Mouse (Mus musculus) midbrain, postnatal 0 days (tissue): ENCODE measurements around the gene Hlf. TPM values are rescaled to one million over a fixed set of nuclear protein-coding genes. Genes with fewer than 3 reads are reported as not detected.

Source experiments
- ATAC-seq: fragments of 200-750 bp; cut with Nextera tagmentation; 2 replicates; pipeline ENCODE4 v1.8.0; 2017; ENCODE audit warnings: moderate number of reproducible peaks, mild to moderate bottlenecking, moderate TSS enrichment, moderate library complexity; ENCODE audit not compliant: low FRiP score
- DNase-seq: peaks from one replicate; pipeline ENCODE4 v3.0.0-alpha.2; 2015; ENCODE audit warnings: low spot score
- H3K27ac ChIP-seq: fragments of 300-500 bp; sonication (generic); 2 replicates; pipeline ENCODE4 v1.5.1; 2014; ENCODE audit warnings: low read depth, mild to moderate bottlenecking, low read length, mixed read lengths
- H3K27me3 ChIP-seq: fragments of 300-500 bp; sonication (generic); 2 replicates; pipeline ENCODE4 v1.6.1; 2014; ENCODE audit warnings: low read length, control low read depth, mixed read lengths; ENCODE audit not compliant: insufficient read depth
- H3K36me3 ChIP-seq: fragments of 300-500 bp; sonication (generic); 2 replicates; pipeline ENCODE4 v1.6.1; 2014; ENCODE audit warnings: low read length, control low read depth, mixed read lengths; ENCODE audit not compliant: insufficient read depth
- H3K4me1 ChIP-seq: fragments of 300-500 bp; sonication (generic); 2 replicates; pipeline ENCODE4 v1.6.1; 2014; ENCODE audit warnings: mild to moderate bottlenecking, control low read depth, antibody characterized with exemption, low read length, mixed read lengths; ENCODE audit not compliant: insufficient read depth
- H3K4me2 ChIP-seq: fragments of 300-500 bp; sonication (generic); 2 replicates; pipeline ENCODE4 v1.6.1; 2014; ENCODE audit warnings: low read depth, mild to moderate bottlenecking, low read length, mixed read lengths; ENCODE audit not compliant: poor library complexity, severe bottlenecking
- H3K4me3 ChIP-seq: fragments of 300-500 bp; sonication (generic); 2 replicates; pipeline ENCODE4 v1.5.1; 2014; ENCODE audit warnings: low read depth, mild to moderate bottlenecking, low read length, moderate library complexity
- H3K9ac ChIP-seq: fragments of 300-500 bp; sonication (generic); replicated peaks from 2 replicates; pipeline ENCODE4 v1.6.1; 2014; ENCODE audit warnings: mild to moderate bottlenecking, low read length, moderate library complexity, mixed read lengths; ENCODE audit not compliant: poor library complexity, severe bottlenecking
- H3K9me3 ChIP-seq: fragments of 300-500 bp; sonication (generic); 2 replicates; pipeline ENCODE4 v1.6.1; 2016; ENCODE audit warnings: low read length, control low read depth
- CTCF ChIP-seq: IDR thresholded peaks from 2 replicates; pipeline ENCODE4 v1.5.1; 2016; ENCODE audit warnings: antibody characterized with exemption, mild to moderate bottlenecking
- WGBS: fragments of 180-500 bp; shearing (Covaris S2); extraction: QIAGEN DNeasy Blood & Tissue Kit; methylation state at CpG from one replicate; pipeline ENCODE4 v1.1.7; 2014; 5-methylcytosine and 5-hydroxymethylcytosine counted together
- polyA plus RNA-seq: library from polyadenylated mRNA; unstranded; fragments of >200 nt; fragmentation: Nextera tagmentation; extraction: Ambion mirVana; gene quantifications from 2 replicates; pipeline ENCODE4 v1.2.1, GENCODE M21; 2015
- total RNA-seq: library from RNA; depleted of rRNA; stranded (reverse); fragments of >200 nt; gene quantifications from 2 replicates; pipeline ENCODE4 v1.2.3, GENCODE M21; 2014

Hlf gene
- total and polyA plus RNA-seq, 2 experiments from 2014 or later: 9.0 to 11.2 TPM

- no peak overlapping the region for H3K9ac ChIP-seq
- WGBS: 88% methylated on average over 5 of the region's 5 CpGs
- no peak for ATAC-seq
- no peaks in the 10 kb centered on the region for H3K9me3 ChIP-seq
- H3K4me3 ChIP-seq: no peak overlapping the region
- H3K36me3 ChIP-seq: no peaks in the 10 kb centered on the region
- H3K4me2 ChIP-seq: no peak overlapping the region
- DNase-seq: no peak
- H3K27me3 ChIP-seq: no peaks in the 10 kb centered on the region
- no peak overlapping the region for H3K27ac ChIP-seq
- TF ChIP-seq CTCF: no peak
- no peaks in the 10 kb centered on the region for H3K4me1 ChIP-seq
Observed at GRCm38 (mm10) chr11:90326146-90326545, 64.5 kb downstream of the Hlf start.

GRCm38 (mm10) chr11:90324597-90324996 is 66.1 kb downstream of the Hlf start:
- Histone ChIP-seq H3K4me3 (no peak overlapping the region), H3K36me3 (no peaks in the 10 kb centered on the region), H3K4me1 (no peaks in the 10 kb centered on the region), H3K9me3 (no peaks in the 10 kb centered on the region), H3K27ac (no peak overlapping the region), H3K27me3 (no peaks in the 10 kb centered on the region), H3K9ac (no peak overlapping the region), H3K4me2 (no peak overlapping the region)
- 83% methylated on average over 3 of the region's 3 CpGs for WGBS
- DNase-seq (no peak), ATAC-seq (no peak)
- TF ChIP-seq CTCF: no peak

- no peak for TF ChIP-seq CTCF
- ATAC-seq: no peak
- WGBS: 84% methylated on average over 7 of the region's 7 CpGs
- Histone ChIP-seq H3K4me3 (no peak overlapping the region), H3K27ac (no peak overlapping the region), H3K27me3 (no peaks in the 10 kb centered on the region), H3K4me2 (no peak overlapping the region), H3K9me3 (no peaks in the 10 kb centered on the region), H3K36me3 (no peaks in the 10 kb centered on the region), H3K9ac (no peak overlapping the region), H3K4me1 (no peaks in the 10 kb centered on the region)
- DNase-seq: no peak
Observed at GRCm38 (mm10) chr11:90320922-90321321, 69.8 kb downstream of the Hlf start.

- peak; percentile 85 for TF ChIP-seq CTCF
- Histone ChIP-seq H3K36me3 (no peaks in the 10 kb centered on the region), H3K9ac (no peak overlapping the region), H3K27ac (no peak overlapping the region), H3K4me3 (no peak overlapping the region), H3K27me3 (no peaks in the 10 kb centered on the region), H3K9me3 (no peaks in the 10 kb centered on the region), H3K4me2 (no peak overlapping the region), H3K4me1 (no peaks in the 10 kb centered on the region)
- DNase-seq (peak; percentile 71), ATAC-seq (no peak)
- 8% methylated on average over 4 of the region's 4 CpGs for WGBS
Observed at GRCm38 (mm10) chr11:90317482-90317881, 73.2 kb downstream of the Hlf start.

- Histone ChIP-seq H3K27ac (no peak overlapping the region), H3K4me1 (no peaks in the 10 kb centered on the region), H3K27me3 (no peaks in the 10 kb centered on the region), H3K4me3 (no peak overlapping the region), H3K9me3 (no peaks in the 10 kb centered on the region), H3K4me2 (no peak overlapping the region), H3K9ac (no peak overlapping the region), H3K36me3 (no peaks in the 10 kb centered on the region)
- 87% methylated on average over 3 of the region's 3 CpGs for WGBS
- DNase-seq: no peak
- TF ChIP-seq CTCF: no peak
- no peak for ATAC-seq
Observed at GRCm38 (mm10) chr11:90314606-90315005, 76.1 kb downstream of the Hlf start.

- peak; percentile 71 for DNase-seq
- WGBS: 53% methylated on average over 6 of the region's 6 CpGs
- no peak overlapping the region for H3K27ac ChIP-seq
Observed at GRCm38 (mm10) chr11:90306993-90307392, 83.7 kb downstream of the Hlf start.

More at GRCm38 (mm10) chr11:90306993-90307392, 83.7 kb downstream of the Hlf start:
- H3K9me3 ChIP-seq: no peaks in the 10 kb centered on the region
- H3K36me3 ChIP-seq: no peaks in the 10 kb centered on the region
- no peak overlapping the region for H3K9ac ChIP-seq
- peak; percentile 84 for TF ChIP-seq CTCF
- H3K4me3 ChIP-seq: no peak overlapping the region
- H3K4me1 ChIP-seq: no peaks in the 10 kb centered on the region
- no peak overlapping the region for H3K4me2 ChIP-seq
- no peak for ATAC-seq
- H3K27me3 ChIP-seq: no peaks in the 10 kb centered on the region
